7 mouse cellular contexts compared by ENCODE assay signal in genomic region chr9:46814478-46815241, GRCm38 (mm10).
A peak's percentile ranks its signal among the peaks of the same experiment; 100 is the strongest.
DNase-seq lines count a peak whose midpoint lies in the region; ATAC-seq and TF ChIP-seq lines count a peak whose summit lies in the region.

No protein-coding gene starts in this region.

- 11% methylated on average over 22 of the region's 22 CpGs for WGBS in embryonic facial prominence, embryonic 13.5 days
- WGBS in heart, embryonic 11.5 days (ENCODE audit: insufficient replicate concordance) = 15% methylated on average over 22 of the region's 22 CpGs
- WGBS in kidney, embryonic 15.5 days = 10% methylated on average over 22 of the region's 22 CpGs
- WGBS in limb, embryonic 11.5 days = 15% methylated on average over 22 of the region's 22 CpGs
- 8% methylated on average over 22 of the region's 22 CpGs for WGBS in midbrain, postnatal 0 days

- peaks cover 21% of the 10 kb centered on the region for H3K27me3 ChIP-seq in embryonic facial prominence, embryonic 13.5 days
- H3K27me3 ChIP-seq in heart, embryonic 11.5 days (ENCODE audit: control insufficient read depth, insufficient read depth, low read length) = peaks cover 13% of the 10 kb centered on the region
- H3K27me3 ChIP-seq in kidney, embryonic 15.5 days = peaks cover 18% of the 10 kb centered on the region
- H3K27me3 ChIP-seq in limb, embryonic 11.5 days (ENCODE audit: control insufficient read depth, insufficient read depth, low read length) = no peaks in the 10 kb centered on the region
- no peaks in the 10 kb centered on the region for H3K27me3 ChIP-seq in midbrain, postnatal 0 days (ENCODE audit: insufficient read depth, low read length)

- peak overlapping the region; percentile 36 for H3K4me3 ChIP-seq in embryonic facial prominence, embryonic 13.5 days
- peak overlapping the region; percentile 21; the same call in 1 of the 2 replicates for H3K4me3 ChIP-seq in heart, embryonic 11.5 days (ENCODE audit: low read depth, low read length)
- H3K4me3 ChIP-seq in kidney, embryonic 15.5 days (replicated peaks) = peak overlapping the region; percentile 42
- H3K4me3 ChIP-seq in limb, embryonic 11.5 days (ENCODE audit: low read depth, low read length) = peak overlapping the region; percentile 15
- peak overlapping the region; percentile 0; the same call in 1 of the 2 replicates for H3K4me3 ChIP-seq in midbrain, postnatal 0 days (ENCODE audit: low read depth, low read length)

- peak; percentile 85 for TF ChIP-seq CTCF in midbrain, postnatal 0 days (IDR thresholded peaks at IDR 0.05)

- no peaks in the 10 kb centered on the region for H3K9me3 ChIP-seq in embryonic facial prominence, embryonic 13.5 days
- H3K9me3 ChIP-seq in heart, embryonic 11.5 days (replicated peaks; ENCODE audit: control insufficient read depth, low read length) = no peaks in the 10 kb centered on the region
- no peaks in the 10 kb centered on the region for H3K9me3 ChIP-seq in kidney, embryonic 15.5 days (replicated peaks)
- H3K9me3 ChIP-seq in limb, embryonic 11.5 days (ENCODE audit: control insufficient read depth, low read length) = no peaks in the 10 kb centered on the region
- H3K9me3 ChIP-seq in midbrain, postnatal 0 days (ENCODE audit: low read length) = no peaks in the 10 kb centered on the region

- H3K27ac ChIP-seq in embryonic facial prominence, embryonic 13.5 days = no peak overlapping the region
- H3K27ac ChIP-seq in heart, embryonic 11.5 days (ENCODE audit: low read depth, low read length) = no peak overlapping the region
- H3K27ac ChIP-seq in kidney, embryonic 15.5 days = no peak overlapping the region
- H3K27ac ChIP-seq in limb, embryonic 11.5 days (replicated peaks; ENCODE audit: low read depth, low read length) = no peak overlapping the region
- no peak overlapping the region for H3K27ac ChIP-seq in midbrain, postnatal 0 days (ENCODE audit: low read depth, low read length)

- ATAC-seq in embryonic facial prominence, embryonic 13.5 days (ENCODE audit: insufficient number of reproducible peaks, insufficient read depth, low FRiP score, low TSS enrichment, low read depth) = no peak
- ATAC-seq in heart, embryonic 11.5 days (replicated peaks; ENCODE audit: insufficient number of reproducible peaks, low FRiP score, low TSS enrichment) = no peak
- peak; percentile 71 for ATAC-seq in kidney, embryonic 15.5 days (replicated peaks; ENCODE audit: low FRiP score)
- ATAC-seq in limb, embryonic 11.5 days (ENCODE audit: insufficient number of reproducible peaks, low FRiP score, low TSS enrichment, low read depth) = 0 out of 2 replicates have a peak, but pooled peaks have one; percentile 31
- ATAC-seq in midbrain, postnatal 0 days (ENCODE audit: low FRiP score) = peak; percentile 41; the same call in 1 of the 2 replicates

- peaks cover 12% of the 10 kb centered on the region for H3K4me1 ChIP-seq in embryonic facial prominence, embryonic 13.5 days
- no peaks in the 10 kb centered on the region for H3K4me1 ChIP-seq in heart, embryonic 11.5 days (ENCODE audit: control insufficient read depth, insufficient read depth, low read length)
- H3K4me1 ChIP-seq in kidney, embryonic 15.5 days = peaks cover 11% of the 10 kb centered on the region
- no peaks in the 10 kb centered on the region for H3K4me1 ChIP-seq in limb, embryonic 11.5 days (ENCODE audit: control insufficient read depth, insufficient read depth, low read length)
- H3K4me1 ChIP-seq in midbrain, postnatal 0 days (ENCODE audit: insufficient read depth, low read length) = no peaks in the 10 kb centered on the region

- DNase-seq in brain, adult 2 months (ENCODE audit: low read depth, low spot score) = peak; percentile 80
- peak; percentile 85 for DNase-seq in limb, embryonic 11.5 days (ENCODE audit: low spot score)
- peak; percentile 81 for DNase-seq in midbrain, postnatal 0 days (ENCODE audit: low spot score)
- DNase-seq in testis, postnatal 10 days (ENCODE audit: low spot score) = peak; percentile 78

- peak overlapping the region; percentile 44; the same call in 1 of the 2 replicates for H3K9ac ChIP-seq in embryonic facial prominence, embryonic 13.5 days
- no peak overlapping the region for H3K9ac ChIP-seq in heart, embryonic 11.5 days (ENCODE audit: low read depth, low read length)
- H3K9ac ChIP-seq in kidney, embryonic 15.5 days = no peak overlapping the region; the same call in 1 of the 2 replicates
- no peak overlapping the region for H3K9ac ChIP-seq in limb, embryonic 11.5 days (ENCODE audit: low read length)
- peak overlapping the region; percentile 44; the same call in 1 of the 2 replicates for H3K9ac ChIP-seq in midbrain, postnatal 0 days (replicated peaks; ENCODE audit: low read length, poor library complexity, severe bottlenecking)

- peak overlapping the region; percentile 61 for H3K4me2 ChIP-seq in embryonic facial prominence, embryonic 13.5 days
- peak overlapping the region; percentile 58 for H3K4me2 ChIP-seq in heart, embryonic 11.5 days
- peak overlapping the region; percentile 74 for H3K4me2 ChIP-seq in kidney, embryonic 15.5 days
- H3K4me2 ChIP-seq in limb, embryonic 11.5 days (ENCODE audit: low read depth, severe bottlenecking) = peak overlapping the region; percentile 41
- peak overlapping the region; percentile 42 for H3K4me2 ChIP-seq in midbrain, postnatal 0 days (ENCODE audit: low read depth, low read length, poor library complexity, severe bottlenecking)

- no peaks in the 10 kb centered on the region for H3K36me3 ChIP-seq in embryonic facial prominence, embryonic 13.5 days
- no peaks in the 10 kb centered on the region for H3K36me3 ChIP-seq in heart, embryonic 11.5 days (ENCODE audit: control insufficient read depth, insufficient read depth, low read length)
- H3K36me3 ChIP-seq in kidney, embryonic 15.5 days = no peaks in the 10 kb centered on the region
- no peaks in the 10 kb centered on the region for H3K36me3 ChIP-seq in limb, embryonic 11.5 days (ENCODE audit: control insufficient read depth, insufficient read depth, low read length)
- no peaks in the 10 kb centered on the region for H3K36me3 ChIP-seq in midbrain, postnatal 0 days (ENCODE audit: insufficient read depth, low read length)

Comparison
In these comparisons a context has a peak if more than half of its experiments do, and no peak if none do; other contexts are left out.
1. ATAC-seq: peak in kidney, embryonic 15.5 days (single experiment), limb, embryonic 11.5 days (single experiment) and midbrain, postnatal 0 days (single experiment); none in embryonic facial prominence, embryonic 13.5 days (single experiment) and heart, embryonic 11.5 days (single experiment).
2. H3K9ac ChIP-seq: peak in embryonic facial prominence, embryonic 13.5 days (single experiment) and midbrain, postnatal 0 days (single experiment); none in heart, embryonic 11.5 days (single experiment), kidney, embryonic 15.5 days (single experiment) and limb, embryonic 11.5 days (single experiment).
3. Peak in every context shown above with its lines, with median percentiles within 50 percentile points of each other: DNase-seq, H3K4me2 ChIP-seq and H3K4me3 ChIP-seq.